Mouse (Mus musculus) left cerebral cortex, adult 2 months (tissue): Measurements from ENCODE around the gene Fgf11. TPM values are rescaled to one million over a fixed set of nuclear protein-coding genes. Genes with fewer than 3 reads are reported as not detected.

ENCODE experiments used
- DNase-seq, 2 experiments: peaks; one replicate each; pipeline ENCODE4 v3.0.0; 2021 to 2022; ENCODE audit warnings: low spot score in 2 of 2, mixed read lengths in 1 of 2; ENCODE audit errors: extremely low spot score in 1 of 2
- H3K27ac ChIP-seq: fragments of 200-600 bp; 2 replicates; pipeline ENCODE4 v1.8.1; 2022
- H3K4me3 ChIP-seq: fragments of 200-600 bp; 2 replicates; pipeline ENCODE4 v1.8.1; 2022
- CTCF ChIP-seq: fragments of 200-600 bp; IDR thresholded peaks from 2 replicates; pipeline ENCODE4 v1.8.1; 2022; ENCODE audit warnings: antibody characterized with exemption, mild to moderate bottlenecking, moderate library complexity
- intact Hi-C: fragments of 180-260 bp; cut with DNase I; formaldehyde crosslinking; loops from one replicate; pipeline ENCODE4 v1.15.1; 2025
- total RNA-seq, 2 experiments: library from RNA; stranded (reverse); gene quantifications; 2 replicates each; pipeline ENCODE4 v1.2.3; 2021

Fgf11 gene
- total RNA-seq, 2 experiments from 2014 or later, result 15.9 to 19.8 TPM

DNA sequence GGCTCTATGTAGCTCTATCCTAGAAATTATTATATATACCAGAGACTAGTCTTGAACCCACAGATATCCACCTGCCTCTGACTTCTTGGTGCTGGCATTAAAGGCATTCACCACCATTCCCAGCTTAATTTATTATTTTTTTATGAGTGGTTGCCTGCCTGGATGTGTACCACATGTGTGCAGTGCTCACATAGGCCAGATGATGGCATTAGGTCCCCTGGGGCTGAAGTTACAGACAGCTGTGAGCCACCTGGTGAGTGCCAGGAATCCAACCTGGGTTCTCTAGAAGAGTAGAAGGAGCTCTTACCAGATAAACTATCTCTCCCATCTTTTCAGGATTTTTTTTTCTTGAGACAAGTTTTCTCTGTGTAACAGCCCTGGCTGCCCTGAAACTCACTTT lies 8.6 kb upstream of the Fgf11 start:
- no peak overlapping the region for H3K27ac ChIP-seq
- no peak for DNase-seq
- no peak overlapping the region for H3K4me3 ChIP-seq
- intact Hi-C loops, result loop anchor here (5.0 kb wide), 1 partner anchor 52 kb away; no protein-coding TSS in a partner anchor
- no peak for TF ChIP-seq CTCF

DNA sequence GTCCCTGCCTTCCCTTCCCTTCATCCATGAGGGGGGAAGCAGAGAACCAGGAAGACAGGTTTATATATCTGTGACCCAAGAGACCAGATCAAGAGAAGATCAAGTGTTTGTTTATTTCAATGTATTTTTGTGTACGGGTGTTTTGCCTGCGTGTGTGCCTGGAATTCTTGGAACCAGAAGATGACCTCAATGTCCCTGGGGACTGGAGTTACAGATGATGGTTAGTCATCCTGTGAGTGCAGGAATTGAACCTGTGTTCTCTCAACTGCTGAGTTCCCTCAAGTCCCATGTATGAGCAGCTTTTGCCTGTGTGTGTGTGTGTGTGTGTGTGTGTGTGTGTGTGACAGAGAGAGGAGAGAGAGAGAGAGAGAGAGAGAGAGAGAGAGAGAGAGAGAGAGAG lies 6.0 kb upstream of the Fgf11 start:
- Histone ChIP-seq H3K27ac (no peak overlapping the region), H3K4me3 (no peak overlapping the region)
- intact Hi-C loops, result no loop called here
- no peak for DNase-seq
- no peak for TF ChIP-seq CTCF

DNA sequence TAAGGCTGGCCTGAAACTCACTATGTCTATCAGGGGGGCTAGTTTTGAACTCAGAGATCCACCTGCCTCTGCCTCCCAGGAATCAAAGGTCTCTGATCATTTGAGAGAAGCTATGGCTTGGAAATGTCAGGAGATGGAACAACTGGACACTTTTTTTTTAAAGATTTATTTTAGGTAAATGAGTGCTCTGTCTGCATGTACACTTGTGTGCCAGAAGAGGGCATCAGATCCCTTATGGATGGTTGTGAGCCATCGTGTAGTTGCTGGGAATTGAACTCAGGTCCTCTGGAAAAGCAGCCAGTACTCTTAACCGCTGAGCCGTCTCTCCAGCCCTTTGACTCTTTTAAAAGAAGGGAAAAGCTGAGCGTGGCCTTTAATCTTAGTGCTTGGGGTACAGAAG lies 4.7 kb upstream of the Fgf11 start:
- intact Hi-C loops, result no loop called here
- Histone ChIP-seq H3K27ac (no peak overlapping the region), H3K4me3 (no peak overlapping the region)
- no peak for DNase-seq
- TF ChIP-seq CTCF, result no peak; the same call in 1 of the 2 replicates

DNA sequence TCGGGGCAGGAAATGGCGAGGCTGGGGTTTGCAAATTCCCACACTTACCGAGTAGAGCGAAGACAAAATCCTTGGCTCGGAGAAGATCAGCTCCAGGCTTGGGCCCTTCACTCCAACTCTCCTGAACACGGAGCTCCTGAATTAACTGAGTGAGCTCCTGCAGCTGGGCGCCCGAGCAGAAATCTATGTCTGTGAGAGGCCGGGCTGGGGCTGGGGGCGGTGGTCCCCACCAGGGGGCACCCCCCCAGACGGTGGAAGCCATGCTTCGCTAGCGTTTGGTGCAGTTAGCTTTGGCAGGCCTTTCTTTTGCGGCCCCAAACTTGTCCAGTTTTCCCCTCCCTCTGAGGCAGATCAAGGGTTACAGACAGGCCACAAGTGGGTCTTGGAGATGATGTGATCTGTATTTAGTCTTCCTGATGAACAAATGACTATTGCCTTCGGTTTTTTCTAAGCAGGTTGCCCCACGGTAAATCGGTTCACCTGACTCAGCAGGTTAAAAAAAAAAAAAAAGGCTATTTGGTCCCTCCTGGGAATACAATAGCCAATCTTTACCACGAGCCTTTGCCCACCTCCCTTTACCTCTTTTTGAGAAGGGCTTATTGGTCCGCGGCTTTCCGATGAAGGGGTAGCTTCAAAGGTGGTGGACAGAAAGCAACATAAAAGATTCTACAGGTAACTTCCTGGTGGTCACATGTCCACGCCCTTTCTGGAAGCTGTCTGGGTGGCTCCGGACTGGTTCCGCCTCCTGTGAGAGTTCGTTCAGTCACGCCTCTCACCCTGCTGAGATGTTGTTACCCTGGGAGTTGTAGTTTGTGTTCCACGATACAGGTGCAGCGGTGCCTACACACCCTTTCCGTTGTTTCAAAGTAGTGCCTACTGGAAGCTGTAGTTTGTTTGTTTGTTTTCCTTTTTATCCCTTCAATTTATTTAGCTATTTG lies 3.6 kb upstream of the Fgf11 start, which contains the start of gene Tmem102:
Gene Tmem102 (minus strand): TSS at position 653 of the 938 bp plus-strand sequence.
- H3K4me3 ChIP-seq, result no peak within 1 kb of the TSS; the same call in 1 of the 2 replicates
- no peak for DNase-seq
- intact Hi-C loops, result loop anchor here (5.0 kb wide), 1 partner anchor 72 kb away; the partner anchor contains the start of gene Tmem95
- H3K27ac ChIP-seq, result no peak within 1 kb of the TSS
- no peak; the same call in 1 of the 2 replicates for TF ChIP-seq CTCF

DNA sequence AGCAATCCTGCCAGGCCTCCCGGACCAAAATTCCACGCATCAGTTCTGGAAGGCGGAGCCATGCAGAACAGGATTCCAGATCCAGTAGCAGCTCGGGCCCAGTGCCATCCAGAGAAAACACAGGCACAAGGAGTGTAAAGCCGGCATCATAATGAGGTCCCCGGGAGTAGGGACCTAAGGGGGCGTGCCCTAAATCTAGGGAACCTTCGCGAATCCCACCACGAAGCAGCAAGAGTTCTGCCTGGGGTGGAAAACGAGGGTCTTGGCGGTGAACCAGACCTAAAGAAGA lies 2.9 kb upstream of the Fgf11 start:
- TF ChIP-seq CTCF, result no peak
- DNase-seq, result no peak
- H3K27ac ChIP-seq, result no peak overlapping the region
- no peak overlapping the region; the same call in 1 of the 2 replicates for H3K4me3 ChIP-seq
- intact Hi-C loops, result loop anchor here (5.0 kb wide), 1 partner anchor 73 kb away; the partner anchor contains the start of gene Tmem95

DNA sequence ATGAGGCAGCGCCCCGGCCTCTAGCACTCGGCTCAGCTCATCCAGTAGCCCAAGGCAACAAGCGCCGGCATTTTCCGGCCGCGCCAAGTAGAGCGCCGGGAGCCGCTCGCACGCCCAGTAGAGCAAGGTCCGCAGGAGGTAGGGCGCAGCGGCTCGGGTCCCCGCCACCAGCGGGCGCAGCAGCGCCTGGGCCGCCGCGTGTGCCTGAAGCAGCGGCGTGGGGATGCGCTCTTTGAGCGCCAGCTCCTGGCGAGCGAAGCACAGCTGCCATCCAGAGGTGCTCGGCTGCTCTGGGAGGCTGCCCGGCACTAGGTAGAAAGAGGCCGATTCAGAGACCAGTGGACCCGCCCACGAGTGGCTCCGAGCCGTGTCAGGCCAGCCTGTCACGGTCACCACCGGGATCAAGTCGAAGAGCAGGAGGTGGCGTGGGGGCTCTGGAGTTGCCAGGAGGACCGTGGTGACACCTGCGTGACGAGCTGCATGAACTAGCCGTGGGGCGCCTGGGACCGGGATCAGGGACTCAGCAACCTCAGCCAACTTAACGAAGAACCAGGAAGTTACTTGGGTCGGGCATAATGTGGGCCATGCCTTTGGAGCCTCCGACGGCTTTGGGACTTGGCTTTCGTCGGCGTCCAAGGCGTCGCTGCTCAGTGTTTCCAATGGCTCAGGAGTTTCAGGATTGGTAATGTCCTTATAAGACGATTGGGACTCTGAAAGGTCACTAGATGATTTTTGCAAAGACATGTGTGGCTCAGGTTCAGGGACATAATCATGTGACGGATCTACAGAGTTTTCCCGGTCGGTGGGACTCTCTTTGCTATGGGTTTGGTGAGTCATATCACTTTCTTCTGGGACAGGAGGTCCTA lies 2.4 kb upstream of the Fgf11 start:
- Histone ChIP-seq H3K4me3 (peak overlapping the region; percentile 52), H3K27ac (peak overlapping the region; percentile 46; the same call in 1 of the 2 replicates)
- intact Hi-C loops, result loop anchor here (2.0 to 5.0 kb wide), 4 partner anchors 33 to 73 kb away; partner anchors contain the start of genes Nlgn2, Polr2a and Tmem95
- peak; percentile 68 to 79 for DNase-seq
- peak; percentile 72 for TF ChIP-seq CTCF

DNA sequence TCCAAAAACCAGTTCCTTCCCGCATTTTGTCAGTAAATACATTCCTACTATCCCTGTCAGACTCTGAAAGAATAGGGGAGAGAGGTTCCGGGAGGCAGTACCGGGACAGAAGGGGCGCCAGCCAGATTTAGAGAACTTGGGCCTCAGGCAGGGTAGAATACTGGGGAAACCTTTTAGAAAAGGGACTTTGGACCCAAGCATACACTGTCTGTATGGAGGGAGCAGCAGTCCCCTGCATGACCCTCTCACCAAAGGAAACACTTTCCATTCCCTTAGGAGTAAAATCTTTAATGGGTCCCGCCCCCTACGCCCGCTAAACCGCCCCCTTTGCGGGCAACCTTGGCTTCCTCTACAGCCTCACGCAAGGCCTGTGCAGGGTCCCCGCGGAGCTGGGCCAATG lies 1.7 kb upstream of the Fgf11 start:
- DNase-seq, result no peak
- TF ChIP-seq CTCF, result no peak
- intact Hi-C loops, result loop anchor here (2.0 to 5.0 kb wide), 4 partner anchors 33 to 74 kb away; partner anchors contain the start of genes Nlgn2, Polr2a and Tmem95
- Histone ChIP-seq H3K27ac (peak overlapping the region; percentile 46; the same call in 1 of the 2 replicates), H3K4me3 (peak overlapping the region; percentile 52)

DNA sequence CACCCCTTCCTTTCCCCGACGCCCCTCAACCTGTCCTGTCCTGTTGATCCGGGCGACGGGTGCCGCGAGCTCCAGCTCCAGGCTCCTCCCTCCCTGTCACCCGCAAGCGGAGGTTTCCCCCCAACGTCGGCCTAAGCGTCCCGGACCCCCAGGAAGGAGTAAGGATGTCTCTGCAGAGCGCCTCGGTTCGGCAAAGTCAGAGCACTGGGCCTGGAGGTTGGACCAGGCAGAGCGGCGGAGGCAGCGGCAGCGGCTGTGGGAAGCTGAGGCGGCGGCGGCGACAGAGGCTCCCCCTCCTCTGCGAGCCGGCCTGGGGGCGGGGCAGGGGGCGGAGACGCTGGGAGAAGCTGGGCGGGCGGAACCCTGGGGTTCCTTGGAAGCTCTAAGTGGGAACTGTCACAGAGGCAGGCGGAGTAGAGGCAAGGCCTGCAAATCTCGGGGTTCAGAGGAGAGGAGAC lies 1.0 kb upstream of the Fgf11 start:
- peak; percentile 80 to 88 for DNase-seq
- Histone ChIP-seq H3K27ac (peak overlapping the region; percentile 59), H3K4me3 (peak overlapping the region; percentile 52)
- no peak for TF ChIP-seq CTCF
- intact Hi-C loops, result loop anchor here (2.0 to 5.0 kb wide), 4 partner anchors 34 to 75 kb away; partner anchors contain the start of genes Nlgn2, Polr2a and Tmem95

DNA sequence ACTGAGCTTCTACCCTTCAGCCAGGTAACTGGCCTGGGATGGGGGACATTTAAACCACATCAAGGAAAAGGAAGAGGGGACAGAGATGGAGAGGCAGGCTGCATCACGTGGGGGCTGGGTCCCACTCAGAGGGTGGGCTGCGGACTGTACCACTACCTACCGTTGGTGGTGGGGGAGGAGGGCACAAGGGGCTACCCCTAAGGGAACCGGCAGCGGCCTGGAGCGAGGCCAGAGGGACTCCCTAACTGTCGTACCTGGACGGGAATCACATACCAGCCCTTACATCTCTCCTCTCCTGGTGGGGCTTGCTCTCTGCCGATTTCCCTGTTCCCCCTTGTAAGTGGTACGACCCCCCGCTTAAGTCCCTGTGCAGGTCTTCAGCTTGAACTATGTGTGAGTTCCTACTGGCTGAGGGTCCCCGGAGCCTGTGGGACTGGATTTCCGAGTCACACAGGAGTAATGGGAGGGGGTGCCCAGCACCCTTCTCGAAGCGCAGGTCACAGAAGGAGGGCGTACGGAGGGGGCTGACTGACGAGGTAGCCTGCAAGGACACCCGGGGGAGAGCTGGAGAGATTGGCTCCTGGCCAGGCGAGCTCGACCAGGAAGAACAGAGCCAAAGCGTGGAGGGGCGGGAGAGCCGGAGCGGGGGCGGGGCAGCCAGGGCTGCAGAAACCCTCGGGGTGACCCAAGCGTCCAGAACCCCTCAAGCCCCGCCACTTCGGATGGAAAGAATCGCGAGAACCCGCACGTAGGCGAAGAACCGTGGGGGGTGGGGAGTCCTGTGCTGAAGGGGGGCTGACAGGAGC lies 1.1 kb downstream of the Fgf11 start:
- no peak for TF ChIP-seq CTCF
- intact Hi-C loops, result loop anchor here (5.0 kb wide), 1 partner anchor 77 kb away; the partner anchor contains the start of gene Tmem95
- no peak for DNase-seq
- Histone ChIP-seq H3K27ac (peak overlapping the region; percentile 41), H3K4me3 (peak overlapping the region; percentile 52)

DNA sequence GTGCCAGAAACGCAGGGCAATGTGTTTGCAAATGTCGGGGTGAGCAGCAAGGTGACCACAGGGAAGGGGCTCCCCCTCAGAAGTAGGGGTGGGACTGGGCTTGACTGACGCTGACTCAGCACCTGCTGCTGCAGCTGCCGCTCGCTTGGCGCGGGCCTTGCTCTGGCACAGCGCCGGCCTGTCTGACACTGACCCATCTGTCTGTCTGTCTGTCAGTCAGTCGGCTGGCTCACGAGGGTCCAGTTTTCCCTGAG lies 1.6 kb downstream of the Fgf11 start:
- Histone ChIP-seq H3K4me3 (peak overlapping the region; percentile 52), H3K27ac (no peak overlapping the region; the same call in 1 of the 2 replicates)
- no peak for TF ChIP-seq CTCF
- no peak for DNase-seq
- intact Hi-C loops, result loop anchor here (5.0 kb wide), 1 partner anchor 77 kb away; the partner anchor contains the start of gene Tmem95
